Mouse (Mus musculus): ENCODE data around the gene Pycr1.

DNA sequence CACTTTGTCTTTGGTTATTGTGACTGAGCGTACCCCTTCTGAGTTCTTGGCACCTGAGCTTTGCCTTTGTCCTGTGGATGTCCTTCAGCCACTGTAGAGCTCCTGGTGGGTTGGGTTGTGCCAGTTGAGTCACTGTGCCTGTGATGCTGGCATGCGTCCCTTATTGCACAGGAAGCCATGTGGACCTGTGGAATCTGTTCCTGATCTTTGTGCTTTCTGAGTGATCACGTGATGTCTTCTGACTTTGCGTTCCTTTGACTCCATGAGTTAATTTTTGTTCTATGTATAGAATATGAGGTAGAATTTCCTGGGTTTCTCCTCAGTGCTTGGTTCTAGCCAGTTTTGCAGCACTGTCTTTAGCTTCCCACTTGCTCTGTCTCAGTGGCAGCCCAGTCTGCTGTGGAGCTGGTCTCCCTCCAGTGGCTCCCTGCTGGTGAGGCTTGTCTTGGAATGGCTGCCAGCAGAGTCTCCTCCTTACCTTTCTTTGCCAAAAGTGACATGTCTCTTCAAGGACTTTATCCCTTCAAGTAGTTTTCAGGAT, 49.0 kb upstream of the Pycr1 start:
- TF ChIP-seq EP300 (IDR thresholded peaks at IDR 0.05; ENCODE audit: low read depth) (no peak), CTCF (IDR thresholded peaks at IDR 0.05; ENCODE audit: low read depth) (no peak)
